Mouse (Mus musculus) kidney, embryonic 16.5 days (tissue): Measurements from ENCODE around the gene Gpi1. TPM values are rescaled to one million over a fixed set of nuclear protein-coding genes. Genes with fewer than 3 reads are reported as not detected.
"Not testable (repeated sequence)": the region's sequence is repeated elsewhere in the genome, so short reads cannot be mapped to it uniquely, and the experiment has no call there.

Source experiments
- ATAC-seq: fragments of 200-750 bp; cut with Nextera tagmentation; 2 replicates; pipeline ENCODE4 v1.8.0; 2017; ENCODE audit warnings: moderate TSS enrichment; ENCODE audit not compliant: low FRiP score, low TSS enrichment
- H3K27ac ChIP-seq: fragments of 300-500 bp; sonication (generic); 2 replicates; pipeline ENCODE4 v1.5.1; 2014; ENCODE audit warnings: low read length
- H3K27me3 ChIP-seq: fragments of 300-500 bp; sonication (generic); 2 replicates; pipeline ENCODE4 v1.6.1; 2014; ENCODE audit warnings: low read length, control low read depth, mixed read lengths; ENCODE audit not compliant: insufficient read depth
- H3K36me3 ChIP-seq: fragments of 300-500 bp; sonication (generic); 2 replicates; pipeline ENCODE4 v1.6.1; 2014; ENCODE audit warnings: low read length, control low read depth, mixed read lengths; ENCODE audit not compliant: insufficient read depth
- H3K4me1 ChIP-seq: fragments of 300-500 bp; sonication (generic); 2 replicates; pipeline ENCODE4 v1.6.1; 2014; ENCODE audit warnings: low read length, control low read depth, mixed read lengths; ENCODE audit not compliant: insufficient read depth
- H3K4me2 ChIP-seq: fragments of 300-500 bp; sonication (generic); replicated peaks from 2 replicates; pipeline ENCODE4 v1.6.1; 2014; ENCODE audit warnings: low read depth, low read length
- H3K4me3 ChIP-seq: fragments of 300-500 bp; sonication (generic); 2 replicates; pipeline ENCODE4 v1.5.1; 2014; ENCODE audit warnings: mild to moderate bottlenecking, low read length
- H3K9ac ChIP-seq: fragments of 300-500 bp; sonication (generic); replicated peaks from 2 replicates; pipeline ENCODE4 v1.6.1; 2014; ENCODE audit warnings: low read length
- H3K9me3 ChIP-seq: fragments of 300-500 bp; sonication (generic); 2 replicates; pipeline ENCODE4 v1.6.1; 2016; ENCODE audit warnings: low read length, control low read depth
- WGBS: fragments of 180-500 bp; shearing (Covaris S2); extraction: QIAGEN DNeasy Blood & Tissue Kit; methylation state at CpG from one replicate; pipeline ENCODE4 v1.1.7; 2014; 5-methylcytosine and 5-hydroxymethylcytosine counted together
- polyA plus RNA-seq: library from polyadenylated mRNA; unstranded; fragments of >200 nt; fragmentation: Nextera tagmentation; extraction: Ambion mirVana; gene quantifications from 2 replicates; pipeline ENCODE4 v1.2.1, GENCODE M21; 2015

The Gpi1 gene
- polyA plus RNA-seq, 1 experiment from 2014 or later: 424 TPM

DNA sequence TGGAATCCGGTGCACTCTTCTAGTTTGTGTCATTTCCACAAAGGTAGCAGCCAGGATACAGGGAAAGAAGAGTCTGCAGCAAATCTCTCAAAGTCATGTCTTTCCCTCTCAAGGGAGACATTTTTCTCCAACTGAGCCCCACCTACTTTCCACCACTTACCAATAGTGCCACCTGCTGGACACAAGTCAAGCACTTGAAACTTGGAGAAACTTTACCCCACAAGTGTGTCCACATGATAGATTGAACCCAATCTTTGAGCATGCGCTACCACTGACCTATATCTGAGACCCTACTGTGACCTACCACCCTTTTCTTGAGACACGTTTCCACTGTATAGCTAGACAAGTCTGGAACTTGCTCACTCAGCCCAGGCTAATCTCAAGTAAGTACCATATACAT is 31.8 kb downstream of the Gpi1 start:
- H3K4me3 ChIP-seq: no peak overlapping the region
- H3K9ac ChIP-seq: no peak overlapping the region
- H3K27me3 ChIP-seq: no peaks in the 10 kb centered on the region
- ATAC-seq: no peak
- H3K9me3 ChIP-seq: no peaks in the 10 kb centered on the region
- no peak overlapping the region for H3K27ac ChIP-seq
- H3K4me1 ChIP-seq: peaks cover 5% of the 10 kb centered on the region; the same call in 1 of the 2 replicates
- H3K4me2 ChIP-seq: no peak overlapping the region
- WGBS: 51% methylated on average over 3 of the region's 3 CpGs
- H3K36me3 ChIP-seq: peaks cover 36% of the 10 kb centered on the region

DNA sequence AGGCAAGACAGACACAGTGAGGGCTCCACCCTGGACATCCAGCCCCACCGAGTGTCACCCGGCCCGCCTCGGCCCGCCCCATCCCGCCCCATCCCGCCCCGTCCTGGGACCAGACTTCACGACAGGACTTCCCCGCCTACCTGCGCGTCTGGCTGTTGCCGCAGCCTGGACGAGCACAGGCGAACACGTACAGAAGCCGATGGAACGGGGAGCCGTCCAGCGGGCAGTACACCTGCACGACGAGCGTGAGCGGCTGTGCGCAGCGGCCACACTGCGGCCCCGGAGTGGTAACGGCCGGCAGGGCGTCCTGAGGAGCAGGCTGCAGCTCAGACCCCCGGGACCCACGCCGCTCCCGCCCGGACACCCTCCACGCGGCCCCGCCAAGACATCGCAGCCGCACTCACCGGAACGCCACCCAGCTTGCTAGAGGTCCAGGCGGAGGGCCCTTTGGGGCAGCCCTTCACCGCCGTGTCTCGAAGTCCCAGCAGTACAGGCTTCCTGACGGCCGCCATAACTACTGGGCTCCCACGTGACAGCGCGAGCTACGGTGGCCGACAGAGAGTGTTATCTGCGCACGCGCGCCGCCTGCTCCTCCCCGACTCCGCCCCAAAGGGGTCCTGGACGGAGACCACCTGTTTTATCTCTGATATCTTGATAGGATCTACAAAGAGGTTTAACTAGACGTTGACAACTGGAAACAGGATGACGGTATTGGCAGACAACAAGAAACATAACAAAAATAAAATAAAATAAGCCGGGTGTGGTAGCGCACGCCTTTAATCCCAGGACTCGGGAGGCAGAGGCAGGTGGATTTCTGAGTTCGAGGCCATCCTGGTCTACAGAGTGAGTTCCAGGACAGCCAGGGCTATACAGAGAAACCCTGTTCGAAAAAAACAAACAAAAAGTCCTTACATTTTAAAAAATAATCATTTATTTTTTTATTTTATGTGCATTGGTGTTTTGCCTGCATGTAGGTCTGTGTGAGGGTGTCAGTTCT is 33.7 kb downstream of the Gpi1 start, which contains the start of gene Pdcd2l:
TSS of gene Pdcd2l (minus strand) at position 530 of the 997 bp plus-strand sequence.
- peaks cover 5% of the 10 kb centered on the region; the same call in 1 of the 2 replicates for H3K4me1 ChIP-seq
- 4% methylated on average over 68 of the region's 70 CpGs for WGBS
- peak within 1 kb of the TSS; percentile 79 for H3K9ac ChIP-seq
- peak within 1 kb of the TSS; percentile 74 for H3K4me3 ChIP-seq
- no peaks in the 10 kb centered on the region for H3K27me3 ChIP-seq
- no peaks in the 10 kb centered on the region for H3K9me3 ChIP-seq
- peaks cover 20% of the 10 kb centered on the region for H3K36me3 ChIP-seq
- ATAC-seq: peak; percentile 92
- H3K27ac ChIP-seq: peak within 1 kb of the TSS; percentile 77
- H3K4me2 ChIP-seq: peak within 1 kb of the TSS; percentile 74

DNA sequence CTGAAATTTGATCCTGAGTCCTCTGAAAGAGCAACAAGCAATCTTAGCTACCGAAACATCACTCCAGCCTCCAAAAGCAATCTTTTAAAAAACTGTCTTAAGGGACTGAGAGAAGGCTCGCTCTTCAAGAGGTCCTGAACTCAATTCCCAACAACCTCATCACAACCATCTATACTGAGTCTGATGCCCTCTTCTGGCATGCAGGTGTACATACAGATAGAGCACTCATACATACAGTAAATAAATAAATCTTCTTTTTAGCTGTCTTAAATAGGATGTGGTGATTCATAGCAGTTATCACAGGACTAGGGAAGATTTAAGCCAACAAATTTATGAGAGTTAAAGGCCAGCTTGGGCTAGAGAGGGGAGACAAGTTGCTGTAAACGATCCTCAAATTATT is 34.5 kb downstream of the Gpi1 start:
- peaks cover 5% of the 10 kb centered on the region; the same call in 1 of the 2 replicates for H3K4me1 ChIP-seq
- 50% methylated on average over 3 of the region's 3 CpGs for WGBS
- peak; percentile 21; the same call in 1 of the 2 replicates for ATAC-seq
- H3K27ac ChIP-seq: no peak overlapping the region
- peaks cover 12% of the 10 kb centered on the region for H3K36me3 ChIP-seq
- H3K4me3 ChIP-seq: peak overlapping the region; percentile 74
- peak overlapping the region; percentile 74 for H3K4me2 ChIP-seq
- no peaks in the 10 kb centered on the region for H3K27me3 ChIP-seq
- H3K9me3 ChIP-seq: no peaks in the 10 kb centered on the region
- peak overlapping the region; percentile 79 for H3K9ac ChIP-seq

DNA sequence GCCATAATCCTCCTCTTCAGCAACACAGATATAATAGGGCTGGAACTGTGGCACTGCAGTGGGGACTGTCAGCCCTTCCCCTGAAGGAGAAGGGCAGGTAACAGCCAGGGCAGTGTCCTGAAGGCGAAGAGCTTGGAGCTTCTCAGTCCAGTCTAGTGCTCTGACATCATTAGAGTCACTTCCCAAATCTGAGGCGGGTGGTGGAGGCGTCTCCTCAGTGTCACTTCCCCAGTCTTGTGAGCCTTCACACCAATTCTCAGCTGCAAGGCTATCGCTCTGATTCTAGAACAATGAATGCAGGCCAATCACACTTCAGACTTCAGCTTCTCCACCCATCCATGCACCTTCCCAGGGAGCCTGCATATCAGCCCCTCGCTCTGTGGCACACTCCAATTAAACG is 37.3 kb downstream of the Gpi1 start:
- peaks cover 27% of the 10 kb centered on the region for H3K36me3 ChIP-seq
- no peak overlapping the region for H3K27ac ChIP-seq
- H3K4me3 ChIP-seq: no peak overlapping the region
- no peak overlapping the region for H3K4me2 ChIP-seq
- WGBS: 92% methylated on average over 6 of the region's 6 CpGs
- no peak for ATAC-seq
- no peaks in the 10 kb centered on the region for H3K9me3 ChIP-seq
- H3K9ac ChIP-seq: no peak overlapping the region
- H3K27me3 ChIP-seq: no peaks in the 10 kb centered on the region
- peaks cover 5% of the 10 kb centered on the region; the same call in 1 of the 2 replicates for H3K4me1 ChIP-seq

DNA sequence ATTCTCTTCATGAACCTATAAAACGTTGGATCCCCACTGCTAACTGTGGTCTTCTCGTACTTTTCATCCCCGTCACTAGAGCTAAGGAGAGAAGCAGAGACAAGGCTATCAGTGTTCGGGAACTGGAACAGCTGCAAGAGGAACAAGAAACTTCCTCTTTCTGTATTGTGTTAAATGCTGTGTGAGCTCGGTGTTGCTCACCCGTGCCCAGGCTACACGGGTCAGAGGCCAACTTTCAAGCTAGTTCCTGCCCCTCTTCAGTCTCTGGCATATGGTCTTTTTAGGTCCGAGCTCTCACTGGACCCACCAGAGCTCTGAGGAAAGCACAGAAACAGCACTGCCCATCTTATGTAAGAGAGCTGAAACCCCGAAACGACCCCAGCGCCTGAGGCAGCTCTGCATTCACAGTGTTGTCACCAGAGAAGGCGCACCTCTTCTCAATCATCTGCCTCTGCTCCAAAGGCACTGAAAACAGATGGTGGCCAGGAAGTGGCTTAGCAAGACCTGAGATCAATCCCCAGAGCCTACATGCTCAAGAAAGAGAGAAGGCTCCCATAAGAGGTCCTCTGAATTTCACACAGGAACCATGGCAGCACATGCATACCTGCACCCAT is 40.7 kb downstream of the Gpi1 start:
- ATAC-seq: no peak
- H3K27ac ChIP-seq: no peak overlapping the region
- no peaks in the 10 kb centered on the region for H3K27me3 ChIP-seq
- H3K4me1 ChIP-seq: no peaks in the 10 kb centered on the region
- no peak overlapping the region for H3K9ac ChIP-seq
- no peak overlapping the region for H3K4me3 ChIP-seq
- no peaks in the 10 kb centered on the region for H3K9me3 ChIP-seq
- no peak overlapping the region for H3K4me2 ChIP-seq
- H3K36me3 ChIP-seq: peaks cover 54% of the 10 kb centered on the region
- 91% methylated on average over 12 of the region's 12 CpGs for WGBS

DNA sequence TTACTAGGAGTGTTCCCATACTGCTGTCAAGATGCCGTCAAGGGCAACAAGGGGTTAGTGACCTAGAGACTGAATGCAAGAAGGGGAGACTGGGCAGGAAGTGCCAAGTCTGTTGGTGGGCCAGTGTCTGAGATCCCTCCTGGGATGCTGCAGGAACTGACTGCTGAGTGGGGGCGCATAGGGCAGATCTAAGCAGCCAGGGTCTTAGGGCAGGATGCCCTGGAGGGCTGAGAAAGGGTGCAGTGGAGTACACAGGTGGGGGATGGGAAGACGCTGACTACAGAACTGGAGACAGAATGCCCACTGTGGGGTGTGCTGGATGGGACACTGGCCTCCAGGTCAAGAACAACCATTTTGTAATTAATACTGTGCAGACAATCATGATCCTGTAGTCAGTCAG is 46.3 kb downstream of the Gpi1 start:
- no peak overlapping the region for H3K9ac ChIP-seq
- peaks cover 44% of the 10 kb centered on the region for H3K36me3 ChIP-seq
- ATAC-seq: 0 out of 2 replicates have a peak, but pooled peaks have one; percentile 19
- no peaks in the 10 kb centered on the region for H3K27me3 ChIP-seq
- WGBS: 86% methylated on average over 3 of the region's 3 CpGs
- no peak overlapping the region for H3K4me3 ChIP-seq
- no peak overlapping the region for H3K4me2 ChIP-seq
- H3K4me1 ChIP-seq: no peaks in the 10 kb centered on the region
- no peaks in the 10 kb centered on the region for H3K9me3 ChIP-seq
- no peak overlapping the region for H3K27ac ChIP-seq

DNA sequence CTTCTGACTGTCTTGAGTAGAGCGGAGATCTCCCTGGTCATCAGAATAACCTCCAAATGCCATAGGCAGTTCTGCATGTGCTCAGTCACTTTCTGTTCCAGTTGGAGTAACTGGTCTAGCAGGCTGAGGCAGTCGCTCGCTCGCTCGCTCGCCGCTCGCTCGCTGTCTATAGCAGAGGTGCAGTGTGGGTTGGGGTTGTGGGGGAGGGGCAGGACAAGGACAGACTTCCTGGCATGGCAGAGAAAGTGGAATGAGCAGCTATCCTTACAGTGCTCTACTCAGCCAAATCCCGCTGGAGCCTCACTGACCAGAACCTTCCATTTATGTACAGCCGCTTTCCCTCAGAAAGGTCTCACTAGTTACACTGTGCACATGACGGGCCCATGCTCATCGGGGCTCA is 46.8 kb downstream of the Gpi1 start:
- H3K27ac ChIP-seq: no peak overlapping the region
- H3K9me3 ChIP-seq: no peaks in the 10 kb centered on the region
- ATAC-seq: peak; percentile 54
- H3K9ac ChIP-seq: no peak overlapping the region
- no peak overlapping the region for H3K4me2 ChIP-seq
- peaks cover 41% of the 10 kb centered on the region for H3K36me3 ChIP-seq
- no peak overlapping the region for H3K4me3 ChIP-seq
- 87% methylated on average over 13 of the region's 13 CpGs for WGBS
- no peaks in the 10 kb centered on the region for H3K27me3 ChIP-seq
- no peaks in the 10 kb centered on the region for H3K4me1 ChIP-seq

DNA sequence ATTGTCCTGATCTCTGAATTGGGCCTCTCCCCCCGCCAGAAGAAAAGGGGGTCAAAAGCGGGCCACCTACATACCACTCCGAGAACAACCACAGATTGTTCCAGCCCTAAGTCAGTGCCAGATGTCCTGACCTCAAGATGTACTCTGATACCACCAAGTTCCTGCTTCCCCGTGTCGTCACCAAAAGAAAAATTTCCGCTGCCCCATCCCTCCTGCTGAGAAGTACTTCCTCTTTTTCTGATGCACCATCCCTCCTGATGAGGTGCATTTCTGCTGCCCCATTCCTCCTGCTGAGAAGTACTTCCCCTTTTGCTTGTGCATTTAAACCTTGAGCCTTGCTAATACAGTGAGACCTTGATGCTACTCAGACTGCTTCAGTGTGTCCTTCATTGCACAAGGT is 53.9 kb downstream of the Gpi1 start:
- not testable (repeated sequence) for H3K9ac ChIP-seq, H3K4me3 ChIP-seq, H3K9me3 ChIP-seq, H3K4me2 ChIP-seq, ATAC-seq, H3K27ac ChIP-seq, H3K36me3 ChIP-seq, H3K27me3 ChIP-seq, H3K4me1 ChIP-seq
- WGBS: 85% methylated on average over 6 of the region's 6 CpGs

DNA sequence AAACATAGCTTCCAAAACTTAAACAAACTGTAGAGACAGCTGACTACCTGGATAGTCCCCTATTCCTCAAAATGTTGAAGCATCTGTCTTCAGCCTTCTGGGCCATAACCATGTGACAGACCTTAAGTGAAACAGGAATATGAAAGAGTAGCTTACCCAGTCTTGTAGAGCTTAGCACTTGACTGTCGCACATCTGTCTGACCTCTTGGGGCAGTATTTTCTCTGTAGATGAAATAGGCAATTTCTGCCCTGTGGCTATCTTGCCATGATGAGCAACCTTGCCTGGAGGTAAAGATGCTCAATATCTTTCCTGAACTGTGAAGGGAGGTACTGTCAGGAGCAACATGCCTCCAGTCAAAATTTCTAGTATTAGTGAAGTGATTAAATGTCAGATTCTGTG is 57.9 kb downstream of the Gpi1 start:
- Histone ChIP-seq H3K27me3 (no peaks in the 10 kb centered on the region), H3K4me2 (no peak overlapping the region), H3K4me1 (peaks cover 2% of the 10 kb centered on the region; the same call in 1 of the 2 replicates), H3K27ac (no peak overlapping the region), H3K9ac (no peak overlapping the region), H3K9me3 (no peaks in the 10 kb centered on the region), H3K36me3 (no peaks in the 10 kb centered on the region), H3K4me3 (no peak overlapping the region)
- WGBS: 75% methylated on average over 1 of the region's 1 CpGs
- ATAC-seq: no peak
